Mouse (Mus musculus): ENCODE measurements around the gene Senp1.

Gene Senp1

DNA sequence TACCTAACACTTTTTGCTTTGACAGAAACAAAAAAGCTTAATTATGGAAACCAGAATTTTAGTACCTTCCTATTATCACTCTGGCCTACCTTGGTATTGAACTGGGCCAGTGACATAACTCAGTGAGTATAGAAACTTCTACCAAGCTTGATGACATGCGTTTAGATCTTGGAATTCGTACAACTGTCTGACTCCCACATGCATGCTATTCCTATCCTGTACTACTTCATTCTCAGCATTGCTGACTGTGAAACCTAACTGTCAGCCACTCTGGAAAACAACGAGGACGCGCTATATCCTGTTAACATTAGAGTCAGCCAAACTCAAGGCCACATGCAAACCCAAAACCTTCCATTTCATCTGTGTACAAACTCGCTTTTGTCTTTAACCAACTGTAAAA is 49.6 kb downstream of the Senp1 start:
- no peak for DNase-seq

- no peak for DNase-seq
Observed at GRCm38 (mm10) chr15:98042508-98042907, 51.0 kb downstream of the Senp1 start.

- DNase-seq: no peak
Observed at GRCm38 (mm10) chr15:98039682-98040081, 53.9 kb downstream of the Senp1 start.

DNA sequence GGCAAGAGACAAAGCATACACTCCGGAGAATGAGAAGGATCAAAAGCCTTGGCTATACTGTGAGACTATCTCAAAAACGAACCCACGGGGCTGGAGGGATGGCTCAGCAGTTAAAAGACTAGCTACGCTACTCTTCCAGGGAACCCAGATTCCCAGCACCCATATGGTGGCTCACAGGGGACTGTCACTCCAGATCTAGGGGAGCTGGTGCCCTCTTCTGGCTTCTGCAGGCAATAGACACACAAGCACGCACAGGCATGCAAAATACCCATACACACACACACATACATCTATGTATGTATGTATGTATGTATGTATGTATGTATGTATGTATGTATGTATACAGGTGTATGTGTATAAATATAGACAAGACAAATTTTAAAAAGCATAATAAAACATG is 57.0 kb downstream of the Senp1 start:
- DNase-seq: no peak

- DNase-seq: no peak
Observed at GRCm38 (mm10) chr15:98035076-98035755, 58.3 kb downstream of the Senp1 start.

- no peak for DNase-seq
Observed at GRCm38 (mm10) chr15:98033233-98033748, 60.3 kb downstream of the Senp1 start.

GRCm38 (mm10) chr15:98029798-98030197 is 63.7 kb downstream of the Senp1 start:
- no peak for DNase-seq

- peak; percentile 39 to 61 for DNase-seq
Observed at GRCm38 (mm10) chr15:98026967-98027904, 66.3 kb downstream of the Senp1 start.

DNA sequence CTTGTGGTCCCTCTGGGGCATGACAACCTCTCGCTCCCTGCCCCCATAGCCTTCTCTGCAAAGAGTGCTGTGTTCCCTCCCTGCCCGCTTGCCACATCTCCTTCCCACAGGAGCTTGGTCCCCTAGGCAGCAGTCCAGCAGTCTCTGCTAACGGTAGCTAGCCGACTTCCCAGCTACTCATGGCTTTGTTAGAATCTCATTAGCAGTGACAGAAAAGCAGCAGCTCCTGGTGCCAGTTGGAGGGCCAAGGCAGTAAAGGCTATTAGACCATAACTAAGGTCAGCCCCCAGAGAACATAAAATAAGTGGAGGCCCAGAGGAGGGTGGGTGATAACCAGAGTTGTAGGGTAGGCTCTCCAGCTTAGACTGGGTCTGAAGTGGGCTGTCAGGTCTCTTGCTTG is 67.9 kb downstream of the Senp1 start:
- DNase-seq: no peak

GRCm38 (mm10) chr15:98023137-98023536 is 70.4 kb downstream of the Senp1 start:
- no peak for DNase-seq

- no peak for DNase-seq
Observed at GRCm38 (mm10) chr15:98021886-98022285, 71.7 kb downstream of the Senp1 start.

- no peak for DNase-seq
Observed at GRCm38 (mm10) chr15:98019047-98019446, 74.5 kb downstream of the Senp1 start.

GRCm38 (mm10) chr15:98017925-98018324 is 75.6 kb downstream of the Senp1 start:
- DNase-seq: no peak

GRCm38 (mm10) chr15:98012810-98013209 is 80.7 kb downstream of the Senp1 start:
- no peak for DNase-seq

DNA sequence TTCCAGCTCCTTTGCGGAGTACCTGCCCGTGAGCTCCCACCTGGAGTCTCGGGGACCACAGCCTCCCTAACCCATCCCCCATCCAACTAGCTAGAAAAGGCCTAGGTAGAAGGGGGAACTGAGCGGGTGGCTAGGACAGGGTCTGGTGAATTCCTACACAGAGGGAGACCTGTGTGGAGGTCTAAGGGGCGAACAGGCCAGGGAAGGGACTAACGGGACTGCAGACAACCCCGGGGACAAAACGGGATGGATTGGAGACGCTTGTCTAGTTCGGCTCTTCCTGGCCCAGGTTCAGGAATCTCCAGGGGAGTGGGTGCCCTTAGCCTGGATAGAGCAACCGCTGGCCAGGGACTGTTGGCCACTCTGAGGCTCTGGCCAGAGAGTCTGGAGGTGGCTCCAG is 88.4 kb downstream of the Senp1 start:
- no peak for DNase-seq

DNA sequence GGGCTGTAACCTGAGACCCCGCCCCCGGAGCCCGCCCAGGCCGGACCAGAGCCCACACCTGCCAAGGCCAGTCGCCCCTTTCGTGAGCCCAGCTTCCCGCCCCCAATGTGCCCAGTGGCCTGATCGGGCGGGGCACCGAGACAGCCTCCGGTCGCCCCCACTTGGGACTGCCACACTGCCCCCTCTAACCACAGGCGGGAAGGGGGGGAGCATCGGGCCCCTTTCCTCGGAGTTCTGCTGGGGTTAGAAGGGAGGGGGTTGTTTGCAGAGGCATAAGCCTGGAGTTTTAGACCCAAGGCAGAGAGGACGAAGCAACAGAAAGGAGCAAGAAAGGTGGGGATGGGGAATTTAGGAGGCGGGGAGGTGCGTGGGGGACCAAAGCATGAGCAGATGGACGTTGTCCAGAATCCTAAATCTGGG is 88.8 kb downstream of the Senp1 start:
- no peak for DNase-seq

GRCm38 (mm10) chr15:98003822-98004739 is 89.5 kb downstream of the Senp1 start, which contains the start of gene Col2a1:
Col2a1 (minus strand) TSS chr15:98004695.
- no peak for DNase-seq

DNA sequence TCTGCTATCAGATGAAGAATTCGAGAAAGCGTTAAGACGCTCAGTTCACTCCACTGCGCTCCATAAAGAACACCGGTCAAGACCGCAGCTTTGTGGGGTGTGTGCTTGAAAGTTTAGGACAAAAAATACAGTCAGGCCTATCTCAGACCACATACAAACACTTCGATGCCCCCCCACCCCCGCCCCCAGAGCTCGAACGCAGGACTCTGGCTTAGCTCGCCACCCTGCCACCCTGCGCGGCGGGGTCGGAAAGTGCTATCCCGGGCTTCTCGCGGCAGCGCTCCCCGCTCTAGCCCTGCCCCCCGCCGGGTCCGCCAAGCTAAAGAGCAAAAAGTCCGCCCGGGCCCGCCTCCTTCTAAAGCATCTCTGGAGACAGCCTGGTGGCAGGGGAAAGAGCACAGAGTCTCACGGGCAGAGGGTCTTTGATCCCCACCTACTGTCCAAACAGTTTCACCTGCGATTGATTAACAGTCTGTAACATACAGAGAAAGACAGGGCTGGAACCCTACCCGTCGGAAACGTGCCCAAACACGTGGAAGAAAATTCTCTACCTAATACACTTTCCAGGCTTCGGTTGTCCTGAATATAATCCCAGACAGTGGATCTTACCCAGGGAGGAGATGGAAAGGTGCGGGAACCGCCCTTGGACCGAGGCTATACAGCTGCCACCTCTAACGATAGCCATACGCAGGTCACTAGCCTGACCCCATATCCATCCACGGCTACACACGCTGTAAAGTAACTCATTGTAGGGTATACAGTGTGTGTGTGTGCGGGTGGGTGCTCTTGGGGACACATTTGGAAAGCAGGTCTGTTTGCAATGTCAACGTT is 90.3 kb downstream of the Senp1 start:
- DNase-seq: no peak

GRCm38 (mm10) chr15:98002113-98002990 is 91.2 kb downstream of the Senp1 start:
- no peak for DNase-seq

- DNase-seq: no peak
Observed at GRCm38 (mm10) chr15:98001321-98002112, 92.0 kb downstream of the Senp1 start.
